Mouse (Mus musculus): ENCODE measurements around the gene Acoxl. TPM values are rescaled to one million over a fixed set of nuclear protein-coding genes. Genes with fewer than 3 reads are reported as not detected.

The Acoxl gene
- polyA plus RNA-seq, 1 experiment, result not detected

DNA sequence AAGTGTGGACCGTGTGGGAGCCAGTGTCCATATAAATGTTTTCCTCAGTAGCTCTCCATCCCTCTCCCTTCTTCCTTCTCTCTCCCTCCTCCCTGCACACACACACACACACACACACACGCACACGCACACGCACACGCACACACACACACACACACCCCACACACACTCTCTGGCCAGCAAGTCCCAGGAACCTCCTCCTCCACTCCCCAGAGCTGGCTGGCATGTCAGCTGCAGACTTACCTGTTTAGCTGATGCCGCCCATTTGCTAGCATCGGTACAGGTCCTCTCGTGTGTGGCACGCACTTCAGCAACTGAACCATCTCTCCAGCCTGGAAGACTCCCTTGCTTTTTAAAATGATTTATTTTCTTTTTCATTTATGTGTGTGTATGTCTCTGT is 280.3 kb downstream of the Acoxl start:
- TF ChIP-seq GATA1 (IDR thresholded peaks at IDR 0.05; ENCODE audit: low read length) (no peak), TAL1 (IDR thresholded peaks at IDR 0.05; ENCODE audit: low read length) (no peak)
- Histone ChIP-seq H3K36me3 (ENCODE audit: control insufficient read depth) (no peaks in the 10 kb centered on the region), H3K9me3 (ENCODE audit: control insufficient read depth, low read length) (peaks cover 2% of the 10 kb centered on the region; the same call in 1 of the 2 replicates), H3K27me3 (ENCODE audit: control insufficient read depth) (peaks cover 43% of the 10 kb centered on the region), H3K4me1 (ENCODE audit: control insufficient read depth) (peaks cover 9% of the 10 kb centered on the region), H3K4me3 (replicated peaks) (no peak overlapping the region)

DNA sequence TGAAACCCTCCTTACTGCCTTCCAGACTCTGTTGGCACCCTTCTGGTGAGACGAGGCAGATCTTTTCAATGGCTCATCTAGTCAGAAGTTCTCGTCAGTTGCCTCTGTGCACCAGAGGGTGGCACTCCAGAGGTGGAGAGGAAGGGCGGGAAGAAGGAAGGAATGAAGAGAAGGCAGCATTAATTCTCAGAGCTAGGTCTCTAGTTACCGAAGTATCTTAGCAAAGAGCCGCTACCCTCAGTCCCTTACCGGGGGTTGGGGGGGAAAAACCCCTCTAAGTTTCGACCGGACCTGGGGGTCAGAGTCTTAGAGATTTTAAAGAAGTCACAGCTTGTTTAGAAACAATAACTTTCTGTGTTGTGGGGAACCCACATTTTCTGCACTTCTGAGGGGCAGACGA is 283.8 kb downstream of the Acoxl start:
- no peak for TF ChIP-seq GATA1 (IDR thresholded peaks at IDR 0.05; ENCODE audit: low read length)
- TF ChIP-seq TAL1 (IDR thresholded peaks at IDR 0.05; ENCODE audit: low read length), result no peak
- H3K4me3 ChIP-seq (replicated peaks), result no peak overlapping the region
- peaks cover 4% of the 10 kb centered on the region; the same call in 1 of the 2 replicates for H3K9me3 ChIP-seq (ENCODE audit: control insufficient read depth, low read length)
- no peaks in the 10 kb centered on the region for H3K36me3 ChIP-seq (ENCODE audit: control insufficient read depth)
- H3K27me3 ChIP-seq (ENCODE audit: control insufficient read depth), result peaks cover 74% of the 10 kb centered on the region
- peaks cover 38% of the 10 kb centered on the region for H3K4me1 ChIP-seq (ENCODE audit: control insufficient read depth)

DNA sequence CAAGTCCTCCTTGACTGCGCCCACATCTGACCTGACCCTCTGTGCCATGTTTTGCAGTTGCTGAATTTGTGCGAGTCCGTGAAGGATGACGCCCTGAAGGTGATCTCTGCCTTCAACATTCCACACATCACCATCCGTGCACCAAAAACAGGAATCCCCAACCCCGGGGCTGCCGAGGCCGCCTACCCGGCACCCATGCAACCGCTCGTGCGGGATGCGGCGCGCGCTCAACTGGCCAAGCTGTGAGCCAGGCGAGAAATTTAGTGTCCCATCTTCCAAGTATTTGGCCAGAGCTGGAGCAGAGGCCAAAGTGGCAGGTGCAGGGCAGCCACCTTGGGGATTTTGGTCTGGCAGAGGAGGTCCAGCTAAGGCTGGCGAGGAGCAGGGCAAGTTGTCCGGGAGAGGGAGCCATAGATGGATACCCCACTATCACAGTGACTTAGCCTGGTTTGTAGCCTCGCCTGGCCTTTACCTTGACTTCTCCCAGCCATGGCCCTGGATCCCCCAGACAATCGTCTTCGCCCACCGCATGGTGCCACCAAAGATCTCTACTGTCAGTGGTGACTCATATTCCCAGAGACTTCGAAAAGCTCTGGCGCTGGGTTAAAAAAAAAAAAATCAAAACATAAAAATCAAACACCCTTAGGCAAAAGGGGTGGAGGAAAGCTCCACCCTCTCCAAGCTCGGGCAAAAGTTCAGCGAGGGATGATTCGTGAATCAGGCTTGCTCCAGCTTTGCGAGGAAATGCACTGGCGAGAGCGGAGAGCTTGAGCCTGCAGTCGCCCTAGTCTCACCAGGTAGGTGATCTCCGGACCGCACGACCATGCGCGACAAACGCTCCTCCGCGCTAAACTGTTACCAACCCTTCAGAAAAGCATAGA is 284.5 kb downstream of the Acoxl start:
- TF ChIP-seq GATA1 (IDR thresholded peaks at IDR 0.05; ENCODE audit: low read length) (no peak), TAL1 (IDR thresholded peaks at IDR 0.05; ENCODE audit: low read length) (no peak)
- Histone ChIP-seq H3K36me3 (ENCODE audit: control insufficient read depth) (no peaks in the 10 kb centered on the region), H3K4me1 (ENCODE audit: control insufficient read depth) (peaks cover 45% of the 10 kb centered on the region), H3K4me3 (replicated peaks) (no peak overlapping the region), H3K27me3 (ENCODE audit: control insufficient read depth) (peaks cover 79% of the 10 kb centered on the region), H3K9me3 (ENCODE audit: control insufficient read depth, low read length) (peaks cover 4% of the 10 kb centered on the region; the same call in 1 of the 2 replicates)

DNA sequence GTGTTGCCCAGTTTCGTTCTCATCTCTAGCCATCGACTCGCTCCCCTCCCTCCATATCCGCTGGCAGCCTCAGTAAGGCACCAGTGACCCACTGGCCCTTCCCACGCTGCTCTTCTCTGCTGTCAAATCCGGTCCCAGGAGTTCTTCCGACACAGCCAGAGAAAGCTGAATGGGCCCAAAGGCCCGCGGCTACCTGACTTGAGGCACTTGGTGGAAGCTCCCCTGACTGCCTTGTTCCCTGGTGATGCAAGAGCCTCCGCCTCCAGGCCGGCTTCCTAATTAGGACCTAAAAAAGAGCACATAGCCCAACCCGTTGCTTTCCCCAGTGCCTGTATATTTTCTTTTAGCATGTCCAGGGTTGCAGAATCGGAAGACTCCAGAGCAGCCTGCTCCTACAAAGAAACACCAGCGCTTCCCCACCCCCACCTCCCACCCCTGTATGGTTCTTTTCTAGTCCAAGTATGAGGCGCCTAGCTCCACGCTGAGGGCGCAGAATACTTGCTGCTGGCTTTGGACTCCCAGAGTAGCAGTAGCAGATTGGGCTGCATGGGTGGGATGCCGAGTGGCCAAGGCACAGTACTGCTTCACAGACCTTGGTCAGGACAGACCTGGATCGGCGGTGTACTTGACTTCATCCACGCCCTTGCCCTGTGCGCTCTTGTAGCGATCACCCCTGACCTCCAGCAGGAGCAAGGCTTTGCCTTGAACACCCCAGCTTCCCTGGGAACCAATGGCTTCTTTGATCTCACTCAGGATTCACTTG is 285.4 kb downstream of the Acoxl start:
- Histone ChIP-seq H3K9me3 (ENCODE audit: control insufficient read depth, low read length) (peaks cover 4% of the 10 kb centered on the region; the same call in 1 of the 2 replicates), H3K27me3 (ENCODE audit: control insufficient read depth) (peaks cover 77% of the 10 kb centered on the region), H3K4me3 (replicated peaks) (peak overlapping the region; percentile 11), H3K4me1 (ENCODE audit: control insufficient read depth) (peaks cover 52% of the 10 kb centered on the region), H3K36me3 (ENCODE audit: control insufficient read depth) (peaks cover 7% of the 10 kb centered on the region)
- TF ChIP-seq TAL1 (IDR thresholded peaks at IDR 0.05; ENCODE audit: low read length), result no peak
- TF ChIP-seq GATA1 (IDR thresholded peaks at IDR 0.05; ENCODE audit: low read length), result no peak

DNA sequence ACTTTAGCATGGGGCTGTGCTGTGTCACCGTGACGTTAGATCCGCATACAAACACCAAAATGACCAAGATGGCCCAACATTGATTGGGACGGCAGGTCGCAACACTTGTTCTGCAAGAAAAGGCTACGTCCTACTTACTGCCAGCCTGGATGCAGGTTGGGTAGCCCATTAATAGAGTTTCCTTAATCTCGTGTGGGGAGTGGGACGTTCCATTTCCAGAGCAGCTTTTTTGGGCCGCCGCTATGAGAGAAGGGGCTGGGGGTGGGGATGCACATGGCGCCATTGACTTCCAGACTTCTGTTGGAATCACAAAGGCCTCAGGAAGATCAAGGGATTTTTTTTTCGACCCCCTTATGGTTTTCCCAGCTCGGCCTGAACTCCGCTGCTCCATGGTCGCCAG is 286.0 kb downstream of the Acoxl start:
- Histone ChIP-seq H3K4me3 (replicated peaks) (peak overlapping the region; percentile 89), H3K4me1 (ENCODE audit: control insufficient read depth) (peaks cover 52% of the 10 kb centered on the region), H3K27me3 (ENCODE audit: control insufficient read depth) (peaks cover 77% of the 10 kb centered on the region), H3K9me3 (ENCODE audit: control insufficient read depth, low read length) (peaks cover 4% of the 10 kb centered on the region; the same call in 1 of the 2 replicates), H3K36me3 (ENCODE audit: control insufficient read depth) (peaks cover 12% of the 10 kb centered on the region)
- TF ChIP-seq TAL1 (IDR thresholded peaks at IDR 0.05; ENCODE audit: low read length), result no peak
- no peak for TF ChIP-seq GATA1 (IDR thresholded peaks at IDR 0.05; ENCODE audit: low read length)

DNA sequence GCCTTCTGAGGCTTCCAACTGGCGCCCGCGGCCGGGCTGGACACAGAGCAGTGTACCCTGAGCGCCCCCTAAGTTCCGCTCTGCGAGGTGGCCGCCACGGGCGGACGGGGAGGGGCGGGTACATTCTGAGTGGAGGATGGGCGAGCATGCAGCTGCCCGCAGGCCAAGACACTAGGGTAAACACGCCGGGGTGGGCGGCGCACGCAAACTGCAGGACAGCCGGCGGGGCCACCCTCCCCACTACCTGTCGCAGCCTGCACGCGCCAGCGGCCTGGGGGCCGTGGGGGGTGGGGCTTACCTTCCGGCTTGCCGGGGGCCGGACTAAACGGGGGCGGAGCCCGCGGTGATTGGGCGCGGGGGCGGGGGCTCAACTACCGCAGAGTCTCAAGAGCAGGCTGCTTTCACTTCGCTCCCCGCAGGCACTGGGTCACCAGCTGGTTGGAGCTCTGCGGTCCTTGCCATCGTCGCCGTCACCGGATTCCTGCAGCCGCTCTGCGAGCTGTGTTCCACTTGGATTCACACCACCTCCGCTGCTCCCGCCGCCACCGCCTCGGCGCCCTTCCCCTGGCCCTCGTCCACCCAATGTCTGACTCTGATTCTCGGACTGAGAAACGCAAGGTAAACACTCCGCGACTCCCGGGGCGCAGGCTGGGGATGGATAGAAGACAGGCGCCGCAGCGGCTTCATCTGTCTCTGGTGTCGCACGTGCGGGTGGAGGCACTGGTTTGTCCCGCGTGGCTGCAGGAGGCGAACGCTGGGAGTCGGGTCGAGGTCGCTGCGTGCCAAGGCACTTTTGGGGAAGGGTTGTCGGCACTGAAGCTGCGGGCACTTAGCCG is 287.2 kb downstream of the Acoxl start, which contains the start of gene Bcl2l11:
Gene Bcl2l11, plus strand, starts transcription at position 404 of the 836 bp plus-strand sequence.
- peaks cover 67% of the 10 kb centered on the region for H3K27me3 ChIP-seq (ENCODE audit: control insufficient read depth)
- peaks cover 24% of the 10 kb centered on the region for H3K36me3 ChIP-seq (ENCODE audit: control insufficient read depth)
- peaks cover 4% of the 10 kb centered on the region; the same call in 1 of the 2 replicates for H3K9me3 ChIP-seq (ENCODE audit: control insufficient read depth, low read length)
- TF ChIP-seq GATA1 (IDR thresholded peaks at IDR 0.05; ENCODE audit: low read length), result no peak
- no peak for TF ChIP-seq TAL1 (IDR thresholded peaks at IDR 0.05; ENCODE audit: low read length)
- peak within 1 kb of the TSS; percentile 89 for H3K4me3 ChIP-seq (replicated peaks)
- peaks cover 52% of the 10 kb centered on the region for H3K4me1 ChIP-seq (ENCODE audit: control insufficient read depth)

DNA sequence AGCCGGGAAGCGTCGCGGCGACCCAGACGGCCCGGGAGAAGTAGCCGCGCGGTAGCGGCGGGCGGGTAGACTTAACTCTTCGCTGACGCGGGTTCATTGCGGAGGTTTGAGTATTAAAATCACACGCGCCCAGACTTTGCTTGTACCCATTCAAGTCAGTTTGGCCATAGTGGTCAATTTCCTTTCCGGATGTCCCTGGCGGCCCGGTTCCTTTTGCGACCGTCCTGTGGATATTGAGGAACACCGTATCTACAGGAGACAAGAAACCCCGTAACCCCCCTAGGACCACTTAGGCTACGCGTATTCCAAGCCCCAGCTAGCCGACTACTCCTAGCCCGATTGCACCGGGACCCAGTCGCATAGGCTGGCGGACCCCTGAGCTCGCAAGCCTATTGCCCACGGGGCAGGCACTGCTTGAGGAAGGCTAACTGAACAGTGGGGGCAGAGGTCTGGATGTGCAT is 287.9 kb downstream of the Acoxl start:
- Histone ChIP-seq H3K4me1 (ENCODE audit: control insufficient read depth) (peaks cover 55% of the 10 kb centered on the region), H3K4me3 (replicated peaks) (peak overlapping the region; percentile 89), H3K9me3 (ENCODE audit: control insufficient read depth, low read length) (peaks cover 4% of the 10 kb centered on the region; the same call in 1 of the 2 replicates), H3K36me3 (ENCODE audit: control insufficient read depth) (peaks cover 31% of the 10 kb centered on the region), H3K27me3 (ENCODE audit: control insufficient read depth) (peaks cover 60% of the 10 kb centered on the region)
- TF ChIP-seq GATA1 (IDR thresholded peaks at IDR 0.05; ENCODE audit: low read length), result no peak
- no peak for TF ChIP-seq TAL1 (IDR thresholded peaks at IDR 0.05; ENCODE audit: low read length)

DNA sequence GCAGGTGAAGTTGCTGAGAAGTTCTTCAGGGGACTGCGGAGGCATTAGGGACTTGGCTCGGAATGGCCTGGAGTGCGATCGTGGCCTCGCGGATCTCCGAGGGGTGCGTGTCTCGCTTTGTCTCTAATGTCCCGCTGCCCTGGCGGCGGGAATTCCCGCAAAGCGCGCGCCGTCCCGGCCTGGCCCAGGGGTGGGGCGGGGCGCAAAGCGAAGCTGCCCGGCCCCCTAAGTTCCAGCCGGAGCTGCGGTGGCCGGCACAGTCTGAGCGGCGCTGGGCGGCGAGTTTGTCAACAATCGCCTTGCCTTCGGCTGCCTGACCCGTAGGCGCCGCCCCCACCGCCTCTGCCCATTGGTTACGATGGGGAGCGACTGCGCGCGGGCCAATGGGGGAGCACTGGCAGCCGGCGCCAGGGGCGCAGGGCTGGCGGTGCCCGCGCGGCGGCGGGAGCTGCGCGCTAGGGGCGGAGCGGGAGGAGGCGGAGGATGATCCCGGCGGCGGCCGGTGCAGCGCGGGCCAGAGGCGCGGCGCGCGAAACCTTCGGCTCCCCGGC is 288.5 kb downstream of the Acoxl start:
- peaks cover 35% of the 10 kb centered on the region for H3K36me3 ChIP-seq (ENCODE audit: control insufficient read depth)
- TF ChIP-seq GATA1 (IDR thresholded peaks at IDR 0.05; ENCODE audit: low read length) (no peak), TAL1 (IDR thresholded peaks at IDR 0.05; ENCODE audit: low read length) (no peak)
- peaks cover 54% of the 10 kb centered on the region for H3K27me3 ChIP-seq (ENCODE audit: control insufficient read depth)
- peaks cover 4% of the 10 kb centered on the region; the same call in 1 of the 2 replicates for H3K9me3 ChIP-seq (ENCODE audit: control insufficient read depth, low read length)
- peaks cover 58% of the 10 kb centered on the region for H3K4me1 ChIP-seq (ENCODE audit: control insufficient read depth)
- peak overlapping the region; percentile 89 for H3K4me3 ChIP-seq (replicated peaks)

All from erythroblast, embryonic 14.5 days (primary cell).